Mouse (Mus musculus) lung, postnatal 0 days (tissue): Measurements from ENCODE around the gene Plagl1.

Source experiments
- CTCF ChIP-seq: IDR thresholded peaks from 2 replicates; pipeline ENCODE4 v1.5.1; 2016; ENCODE audit warnings: antibody characterized with exemption, mild to moderate bottlenecking
- EP300 ChIP-seq: IDR thresholded peaks from 2 replicates; pipeline ENCODE4 v1.6.1; 2016; ENCODE audit warnings: antibody characterized with exemption, mild to moderate bottlenecking, control low read depth

DNA sequence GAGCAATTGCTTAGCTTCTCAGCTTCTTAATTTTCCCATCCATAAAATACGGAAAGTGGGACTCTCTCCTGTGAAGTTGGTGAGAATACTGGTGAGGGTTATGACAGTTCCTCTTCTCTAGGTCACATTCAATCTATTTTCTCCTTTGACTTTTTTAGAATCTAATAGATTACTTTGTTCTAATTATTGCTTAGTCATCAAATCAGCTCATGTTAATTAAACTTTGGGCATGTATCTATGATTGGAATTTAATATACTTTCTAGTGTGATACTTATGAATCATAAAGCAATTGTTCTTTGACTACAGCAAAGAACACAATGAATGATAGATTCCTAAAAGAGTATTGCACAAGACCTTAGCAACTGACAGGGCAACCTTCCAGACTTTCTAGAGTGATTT lies 38.6 kb downstream of the Plagl1 start:
- TF ChIP-seq CTCF (no peak), EP300 (no peak)
